Mouse (Mus musculus): Measurements from ENCODE around the gene Dtd1.

DNA sequence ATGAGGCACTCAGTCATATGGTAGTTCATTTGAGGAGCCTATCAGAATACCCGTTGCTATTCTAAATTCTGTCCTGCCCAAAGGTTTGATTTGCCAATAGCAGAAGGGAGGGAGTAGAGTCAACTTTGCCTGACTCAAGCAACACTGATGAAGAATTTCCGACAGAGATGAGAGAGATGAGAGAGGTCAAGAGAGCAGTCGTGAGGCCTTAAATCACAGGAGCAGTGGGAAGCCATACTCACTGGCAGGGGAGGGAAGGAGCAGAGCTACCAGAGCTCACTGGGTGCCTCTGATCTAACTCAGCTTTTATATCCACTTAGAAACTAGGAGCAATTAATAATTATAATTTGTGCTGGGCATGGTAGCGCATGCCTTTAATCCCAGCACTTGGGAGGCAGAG lies 182.8 kb downstream of the Dtd1 start:
- TF ChIP-seq GATA1 (IDR thresholded peaks at IDR 0.05; ENCODE audit: borderline replicate concordance, low read length): no peak
- TF ChIP-seq FLI1 (IDR thresholded peaks at IDR 0.05; ENCODE audit: low read length): no peak
